Mouse (Mus musculus): ENCODE results near the gene Trp53tg5.

GRCm38 (mm10) chr2:164424406-164424805 lies 49.1 kb downstream of the Trp53tg5 start:
- TF ChIP-seq CTCF (IDR thresholded peaks at IDR 0.05; ENCODE audit: extremely low read depth, insufficient read depth, insufficient read length, insufficient replicate concordance) (no peak), POLR2A (IDR thresholded peaks at IDR 0.05; ENCODE audit: low read depth, low read length) (no peak)

Measured in spleen, adult 2 months (tissue).